Mouse (Mus musculus): ENCODE measurements around the gene Gm8126. TPM values are rescaled to one million over a fixed set of nuclear protein-coding genes. Genes with fewer than 3 reads are reported as not detected.
"Not testable (repeated sequence)": the region's sequence is repeated elsewhere in the genome, so short reads cannot be mapped to it uniquely, and the experiment has no call there.

The Gm8126 gene
- polyA plus RNA-seq (2015; fragmentation: Nextera tagmentation; extraction: Ambion mirVana) = not detected in 2 replicates

DNA sequence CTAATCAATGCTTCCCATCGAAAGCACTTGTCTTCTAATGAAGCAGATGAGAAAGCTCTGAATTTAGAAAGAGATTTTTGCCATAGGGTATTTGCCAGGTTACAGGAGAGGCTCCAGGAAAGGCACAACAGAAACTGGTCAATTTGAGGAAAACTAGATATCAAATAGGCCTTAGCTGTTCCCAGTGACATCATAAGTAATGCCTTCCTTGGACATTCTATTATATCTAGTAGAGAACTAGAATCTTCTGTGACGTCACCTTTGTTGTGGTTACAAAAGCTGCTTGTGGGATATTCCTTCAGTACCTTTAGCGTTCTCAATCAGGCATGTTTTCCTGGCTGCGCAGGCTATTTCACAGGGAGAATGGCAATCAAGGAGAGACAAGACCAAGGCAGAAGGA, at the start of gene Gm8126:
Gm8126 (plus strand) TSS at position 301 of the 400 bp plus-strand sequence.
- H3K9ac ChIP-seq; H3K4me1 ChIP-seq (replicated peaks); H3K4me3 ChIP-seq (replicated peaks); H3K4me2 ChIP-seq; H3K9me3 ChIP-seq (replicated peaks); DNase-seq; ATAC-seq (ENCODE audit: low read depth); H3K36me3 ChIP-seq; H3K27me3 ChIP-seq; H3K27ac ChIP-seq: not testable (repeated sequence)
- WGBS (ENCODE audit: insufficient replicate concordance) = 77% methylated on average over 3 of the region's 4 CpGs

DNA sequence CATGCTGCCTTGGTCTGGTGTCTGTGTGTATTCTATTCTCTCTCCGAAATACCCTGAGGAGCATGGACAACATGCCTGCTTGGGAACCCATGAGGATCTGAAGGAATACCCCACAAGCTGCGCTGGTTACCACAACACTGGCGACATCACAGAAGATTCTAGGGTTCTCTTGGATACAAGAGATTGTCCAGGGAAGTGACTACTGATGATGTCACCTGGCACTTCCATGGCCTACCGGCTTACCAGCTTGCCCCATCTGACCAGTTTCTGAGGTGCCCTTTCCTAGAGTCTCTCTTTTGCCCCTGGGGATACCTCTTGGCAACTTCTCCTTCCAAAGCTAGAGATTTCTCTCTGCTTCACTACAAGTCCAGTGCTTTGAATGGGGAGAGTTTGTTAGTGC, 23.2 kb upstream of the Gm8126 start, which contains the start of gene Gm8122:
Gm8122 (minus strand) TSS at position 101 of the 400 bp plus-strand sequence.
- not testable (repeated sequence) for H3K9me3 ChIP-seq (replicated peaks); ATAC-seq (ENCODE audit: low read depth); H3K27me3 ChIP-seq; H3K36me3 ChIP-seq; H3K4me1 ChIP-seq (replicated peaks); DNase-seq; H3K9ac ChIP-seq; H3K4me2 ChIP-seq; H3K27ac ChIP-seq; H3K4me3 ChIP-seq (replicated peaks)
- WGBS (ENCODE audit: insufficient replicate concordance) = 68% methylated on average over 4 of the region's 4 CpGs

DNA sequence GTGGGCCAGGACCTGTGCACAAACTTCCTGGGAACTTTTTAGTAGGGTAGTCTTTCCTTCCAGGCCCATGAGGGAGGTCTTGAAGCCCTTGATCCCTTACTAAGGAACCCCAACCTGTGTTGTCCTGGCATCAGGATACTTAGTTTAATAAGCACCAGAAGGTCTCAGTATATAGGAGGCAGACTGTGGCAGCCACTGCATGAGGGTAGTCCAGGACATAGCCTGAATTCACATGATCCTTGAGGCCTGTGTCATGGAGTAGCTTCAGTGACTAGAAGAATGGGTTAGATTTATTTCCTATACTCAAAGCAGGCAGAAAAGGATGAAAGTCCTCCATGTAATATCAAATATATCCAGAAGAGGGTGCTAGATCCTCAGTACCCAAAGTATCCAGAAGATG, 20.7 kb upstream of the Gm8126 start:
- H3K27me3 ChIP-seq; H3K36me3 ChIP-seq; H3K9me3 ChIP-seq (replicated peaks); H3K4me3 ChIP-seq (replicated peaks); H3K4me2 ChIP-seq; DNase-seq; H3K9ac ChIP-seq; H3K27ac ChIP-seq; H3K4me1 ChIP-seq (replicated peaks); ATAC-seq (ENCODE audit: low read depth): not testable (repeated sequence)

DNA sequence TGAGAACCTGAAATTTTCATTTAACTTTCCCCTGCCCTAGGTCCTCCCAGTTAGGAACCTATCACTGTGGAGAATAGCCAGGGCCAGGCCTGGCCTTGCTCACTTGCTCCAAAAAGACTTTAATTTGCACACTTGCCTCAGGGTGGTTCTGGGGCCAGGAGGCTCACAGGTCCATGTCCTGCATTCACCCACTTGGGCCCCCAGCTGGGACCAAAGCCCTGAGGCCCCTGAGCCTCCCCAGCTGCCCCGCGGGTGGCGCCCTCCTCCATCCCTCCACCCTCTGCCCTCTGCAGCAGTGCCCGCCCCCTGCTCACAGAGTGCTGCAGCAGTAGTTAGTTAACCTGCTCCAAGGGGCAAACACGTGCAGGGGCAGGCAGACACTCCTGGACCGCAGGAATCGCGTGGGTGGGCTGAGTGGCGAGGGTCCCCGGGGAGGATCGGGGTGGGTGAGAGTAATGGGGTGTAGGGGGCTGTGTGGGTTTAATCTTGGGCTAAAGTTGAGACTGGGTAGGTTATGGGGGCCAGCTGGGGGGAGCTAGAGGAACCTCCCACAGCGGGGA, 8.8 kb upstream of the Gm8126 start:
- H3K4me3 ChIP-seq (replicated peaks); H3K4me1 ChIP-seq (replicated peaks); DNase-seq; H3K27me3 ChIP-seq; H3K9me3 ChIP-seq (replicated peaks); H3K4me2 ChIP-seq; H3K9ac ChIP-seq; H3K36me3 ChIP-seq; H3K27ac ChIP-seq; ATAC-seq (ENCODE audit: low read depth): not testable (repeated sequence)
- 25% methylated on average over 10 of the region's 12 CpGs for WGBS (ENCODE audit: insufficient replicate concordance)

DNA sequence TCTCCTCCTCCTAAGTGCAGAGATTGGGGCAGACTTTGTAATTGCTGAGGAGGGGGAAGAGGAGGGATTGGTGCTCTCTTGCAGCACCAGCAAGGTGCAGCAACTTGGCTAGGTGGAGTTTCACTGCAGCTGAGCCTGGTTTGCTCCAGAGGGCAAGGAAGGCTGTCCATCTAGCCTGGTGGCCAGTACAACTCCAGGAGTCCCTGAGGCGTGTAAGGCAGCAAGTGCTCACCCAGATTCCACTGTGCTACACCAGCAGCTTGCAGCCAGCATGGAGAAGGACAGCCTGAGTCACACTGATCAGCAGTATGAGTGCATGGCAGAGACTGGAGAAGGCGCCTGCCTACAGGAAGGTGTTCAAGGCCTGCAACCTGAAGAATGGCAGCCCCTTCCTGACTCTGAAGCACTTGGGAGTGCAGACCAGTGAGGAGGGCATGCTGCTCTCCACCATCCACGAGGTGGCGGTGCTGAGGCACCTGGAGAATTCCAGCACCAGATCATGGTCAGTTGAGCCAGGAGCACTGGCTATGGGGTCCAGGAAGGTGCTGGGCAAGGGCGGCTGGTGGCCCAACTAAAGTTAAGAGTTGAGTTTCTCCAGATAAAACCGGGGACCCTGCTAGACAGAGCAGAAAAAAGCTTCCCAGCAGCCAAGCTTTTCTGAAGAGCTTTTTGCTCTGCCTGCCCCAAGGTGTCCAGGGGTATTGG, 7.7 kb upstream of the Gm8126 start:
- not testable (repeated sequence) for H3K4me1 ChIP-seq (replicated peaks)

DNA sequence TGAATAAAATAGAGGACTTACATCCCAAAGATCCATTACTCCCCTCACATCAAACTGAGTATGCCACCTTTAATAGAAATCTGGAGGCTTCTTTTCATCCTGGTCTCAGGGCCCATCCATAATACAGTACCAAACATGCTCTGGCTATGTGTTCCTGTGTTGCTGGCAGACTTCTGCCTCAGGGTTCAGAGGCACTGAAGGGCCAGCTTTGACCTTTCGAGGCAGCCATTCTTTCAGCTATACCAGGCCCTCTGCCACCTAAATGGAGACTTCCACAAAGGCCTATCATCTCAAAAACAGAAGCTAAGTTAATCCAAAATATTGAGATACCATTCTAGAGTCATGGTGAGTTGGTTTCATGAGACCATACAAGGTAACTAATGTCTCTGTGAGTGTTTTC, 1.9 kb upstream of the Gm8126 start:
- H3K4me2 ChIP-seq; H3K9me3 ChIP-seq (replicated peaks); H3K36me3 ChIP-seq; ATAC-seq (ENCODE audit: low read depth); H3K27me3 ChIP-seq; H3K4me3 ChIP-seq (replicated peaks); H3K27ac ChIP-seq; H3K9ac ChIP-seq; H3K4me1 ChIP-seq (replicated peaks); DNase-seq: not testable (repeated sequence)
- WGBS (ENCODE audit: insufficient replicate concordance) = 58% methylated on average over 1 of the region's 1 CpGs

More for the DNA sequence above, 7.7 kb upstream of the Gm8126 start:
- not testable (repeated sequence) for H3K27ac ChIP-seq; H3K9me3 ChIP-seq (replicated peaks); H3K9ac ChIP-seq; H3K4me2 ChIP-seq; H3K36me3 ChIP-seq; ATAC-seq (ENCODE audit: low read depth); H3K27me3 ChIP-seq; DNase-seq; H3K4me3 ChIP-seq (replicated peaks)
- WGBS (ENCODE audit: insufficient replicate concordance) = 13% methylated on average over 5 of the region's 6 CpGs

DNA sequence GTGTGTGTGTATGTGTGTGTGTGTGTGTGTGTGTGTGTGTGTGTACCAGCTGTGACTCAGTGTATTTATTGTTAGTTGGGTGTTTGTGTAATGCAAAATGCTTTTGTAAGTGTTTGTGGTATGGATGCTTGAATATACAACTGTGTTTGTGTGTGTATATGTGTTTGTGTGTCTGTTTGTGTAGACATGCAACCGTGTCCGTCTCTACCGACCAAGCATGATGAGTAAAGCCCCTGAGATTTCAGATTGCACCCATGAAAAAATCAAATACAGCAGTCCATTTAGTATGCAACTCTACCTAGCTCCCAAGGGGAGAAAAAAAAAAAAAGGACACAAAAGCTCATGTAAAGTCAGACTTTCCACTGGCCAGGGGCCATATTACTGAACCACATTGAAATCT, 5.0 kb downstream of the Gm8126 start:
- H3K4me3 ChIP-seq (replicated peaks); H3K27me3 ChIP-seq; H3K27ac ChIP-seq; H3K36me3 ChIP-seq; ATAC-seq (ENCODE audit: low read depth); DNase-seq; H3K4me2 ChIP-seq; H3K9ac ChIP-seq; H3K9me3 ChIP-seq (replicated peaks); H3K4me1 ChIP-seq (replicated peaks): not testable (repeated sequence)
- WGBS (ENCODE audit: insufficient replicate concordance) = 53% methylated on average over 3 of the region's 3 CpGs

DNA sequence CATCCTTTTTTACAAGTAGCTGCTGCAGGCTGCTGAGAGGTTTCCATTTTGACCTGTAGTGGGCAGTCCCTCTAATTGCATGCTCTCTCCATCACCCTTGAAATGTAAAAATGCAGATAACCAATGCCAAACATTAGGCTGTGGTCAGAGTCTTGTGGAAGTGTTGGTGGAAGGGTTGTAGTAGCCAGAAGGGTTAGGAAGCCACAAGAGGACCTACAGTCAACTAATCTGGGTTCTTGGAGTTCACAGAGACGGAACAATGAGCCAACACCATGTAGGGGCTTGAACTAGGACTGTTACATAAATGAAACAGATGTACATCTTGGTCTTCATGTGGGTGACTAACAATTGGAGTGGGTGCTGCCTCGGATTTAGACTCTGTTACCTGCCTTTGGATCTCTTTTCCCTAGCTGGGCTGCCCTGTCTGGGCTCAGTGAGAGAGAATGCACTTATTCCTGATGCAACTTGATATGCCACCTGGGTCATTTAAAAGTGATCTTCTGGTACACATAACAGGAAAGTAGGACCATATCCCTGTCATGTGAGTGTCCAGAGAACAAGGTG, 10.2 kb downstream of the Gm8126 start:
- ATAC-seq (ENCODE audit: low read depth); H3K4me2 ChIP-seq; H3K27ac ChIP-seq; H3K36me3 ChIP-seq; H3K4me1 ChIP-seq (replicated peaks); H3K9ac ChIP-seq; DNase-seq; H3K27me3 ChIP-seq; H3K4me3 ChIP-seq (replicated peaks); H3K9me3 ChIP-seq (replicated peaks): not testable (repeated sequence)
- 24% methylated on average over 2 of the region's 2 CpGs for WGBS (ENCODE audit: insufficient replicate concordance)

DNA sequence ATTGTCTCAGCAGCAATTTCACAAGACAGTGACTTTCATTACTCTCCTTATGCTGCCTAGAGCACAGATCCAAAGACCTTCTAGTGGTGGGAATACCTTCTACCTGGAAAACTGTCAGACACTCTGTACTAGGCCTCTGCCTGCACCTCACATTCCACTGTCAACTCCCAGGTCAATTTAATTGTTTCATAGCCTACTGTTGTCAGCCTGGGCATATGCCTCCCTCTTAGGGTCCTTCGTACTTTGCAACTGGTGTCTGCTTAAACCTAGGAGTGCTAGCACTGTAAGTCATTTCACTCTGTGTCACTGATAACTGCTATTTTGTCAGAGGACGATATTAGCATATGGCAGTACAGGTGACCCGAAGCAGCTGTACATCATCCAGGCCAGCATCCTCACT, 10.8 kb downstream of the Gm8126 start:
- not testable (repeated sequence) for H3K4me2 ChIP-seq; ATAC-seq (ENCODE audit: low read depth); DNase-seq; H3K9ac ChIP-seq; H3K4me1 ChIP-seq (replicated peaks); H3K27ac ChIP-seq; H3K27me3 ChIP-seq; H3K9me3 ChIP-seq (replicated peaks); H3K4me3 ChIP-seq (replicated peaks); H3K36me3 ChIP-seq
- WGBS (ENCODE audit: insufficient replicate concordance) = 63% methylated on average over 3 of the region's 3 CpGs

DNA sequence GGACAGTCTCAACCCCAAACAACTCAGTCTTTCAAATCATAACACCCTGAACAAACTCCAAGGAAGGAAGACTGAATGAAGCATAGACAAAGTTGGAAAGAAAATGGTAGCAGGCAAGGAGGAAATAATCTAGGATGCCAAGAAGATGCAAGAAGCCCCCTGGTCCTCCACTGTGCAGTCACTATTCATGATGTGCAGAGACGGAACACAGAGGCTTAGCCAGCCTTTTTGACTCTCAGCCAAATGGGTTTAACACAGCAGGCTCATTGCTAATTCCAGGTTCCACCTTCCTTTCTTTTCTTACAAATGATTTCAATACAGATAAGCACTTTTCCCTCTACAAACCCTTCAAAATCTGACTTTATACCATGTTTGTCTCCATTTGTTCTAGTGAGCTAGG, 14.7 kb downstream of the Gm8126 start:
- not testable (repeated sequence) for H3K27me3 ChIP-seq; H3K4me2 ChIP-seq; H3K27ac ChIP-seq; H3K9ac ChIP-seq; H3K36me3 ChIP-seq; H3K4me3 ChIP-seq (replicated peaks); DNase-seq; H3K9me3 ChIP-seq (replicated peaks); H3K4me1 ChIP-seq (replicated peaks); ATAC-seq (ENCODE audit: low read depth)
- WGBS (ENCODE audit: insufficient replicate concordance) = 60% methylated on average over 1 of the region's 1 CpGs

DNA sequence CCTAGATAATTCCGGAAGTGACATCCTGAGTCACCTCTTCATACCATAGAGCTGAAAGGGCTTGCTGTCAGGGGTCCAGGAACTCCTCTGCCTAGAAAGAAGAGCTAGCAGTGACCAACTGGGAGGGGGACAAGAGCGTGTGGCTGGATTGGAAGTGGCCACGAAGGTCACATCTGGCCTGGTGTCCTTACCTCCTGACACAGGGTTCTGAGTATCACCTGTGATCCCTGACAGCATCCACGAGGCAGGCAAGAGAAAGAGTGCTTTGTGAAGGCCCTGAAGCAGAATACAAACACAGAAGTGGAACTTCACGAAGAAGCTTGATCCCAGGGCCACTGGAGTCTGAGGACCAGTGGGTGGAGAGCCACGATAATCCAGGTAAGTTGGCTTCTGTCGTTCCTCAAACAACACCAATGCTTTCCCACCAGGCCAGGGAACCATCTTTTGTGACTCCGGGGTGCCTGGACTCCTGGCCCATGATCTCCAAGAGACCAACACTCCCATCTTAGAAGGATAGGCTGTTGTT, 16.6 kb downstream of the Gm8126 start, which contains the start of gene Gm9732:
Gm9732 (plus strand) TSS at position 51 of the 526 bp plus-strand sequence.
- not testable (repeated sequence) for H3K27me3 ChIP-seq; H3K4me1 ChIP-seq (replicated peaks); H3K9ac ChIP-seq; DNase-seq; H3K4me3 ChIP-seq (replicated peaks); ATAC-seq (ENCODE audit: low read depth); H3K27ac ChIP-seq; H3K4me2 ChIP-seq; H3K36me3 ChIP-seq; H3K9me3 ChIP-seq (replicated peaks)
- 58% methylated on average over 8 of the region's 8 CpGs for whole genome bisulfite sequencing (ENCODE audit: insufficient replicate concordance)
